Comparison of ENCODE assay signal across 8 mouse cellular contexts in genomic region chr2:69205791-69206351, GRCm38 (mm10). TPM values are rescaled to one million over a fixed set of nuclear protein-coding genes. Genes with fewer than 3 reads are reported as not detected.
DNase-seq lines count a peak whose midpoint lies in the region; ATAC-seq and TF ChIP-seq lines count a peak whose summit lies in the region.

TSS of gene Spc25 (minus strand) at chr2:69206194.

- H3K9me3 ChIP-seq in hindbrain, embryonic 10.5 days = no peaks in the 10 kb centered on the region
- no peaks in the 10 kb centered on the region for H3K9me3 ChIP-seq in lung, postnatal 0 days (ENCODE audit: low read length)

- 1% methylated on average over 46 of the region's 46 CpGs for WGBS in hindbrain, embryonic 10.5 days
- 1% methylated on average over 45 of the region's 46 CpGs for WGBS in lung, postnatal 0 days

- peak within 1 kb of the TSS; percentile 97 for H3K27ac ChIP-seq in hindbrain, embryonic 10.5 days
- H3K27ac ChIP-seq in lung, postnatal 0 days (ENCODE audit: low read length) = no peak within 1 kb of the TSS

- peaks cover 13% of the 10 kb centered on the region for H3K4me1 ChIP-seq in hindbrain, embryonic 10.5 days (replicated peaks)
- H3K4me1 ChIP-seq in lung, postnatal 0 days (ENCODE audit: insufficient read depth, low read depth, low read length) = 0 out of 2 replicates have a peak, but pooled peaks cover 3% of the 10 kb centered on the region

- no peaks in the 10 kb centered on the region for H3K27me3 ChIP-seq in hindbrain, embryonic 10.5 days (ENCODE audit: insufficient read depth, poor library complexity, severe bottlenecking)
- no peaks in the 10 kb centered on the region for H3K27me3 ChIP-seq in lung, postnatal 0 days (replicated peaks; ENCODE audit: insufficient read depth, low read length)

- H3K4me3 ChIP-seq in hindbrain, embryonic 10.5 days = peak within 1 kb of the TSS; percentile 90
- peak within 1 kb of the TSS; percentile 81 for H3K4me3 ChIP-seq in lung, postnatal 0 days (ENCODE audit: low read depth, low read length)

- peak; percentile 95 for DNase-seq in MN1 (ENCODE audit: low spot score)
- DNase-seq in cerebellum, adult 9-10 months = peak; percentile 91
- peak; percentile 92 for DNase-seq in hindbrain, embryonic 10.5 days (ENCODE audit: low spot score)
- DNase-seq in layer of hippocampus, adult 9-11 months = peak; percentile 93
- peak; percentile 99 for DNase-seq in lung, postnatal 0 days (ENCODE audit: low spot score)
- peak; percentile 72 for DNase-seq in ovary, postnatal 14 days (ENCODE audit: low spot score)
- peak; percentile 91 for DNase-seq in thymus, postnatal 14 days

- peaks cover 28% of the 10 kb centered on the region for H3K36me3 ChIP-seq in hindbrain, embryonic 10.5 days
- H3K36me3 ChIP-seq in lung, postnatal 0 days (ENCODE audit: insufficient read depth, low read length) = no peaks in the 10 kb centered on the region

- peak within 1 kb of the TSS; percentile 95 for H3K4me2 ChIP-seq in lung, postnatal 0 days (replicated peaks; ENCODE audit: low read depth, low read length)

- H3K9ac ChIP-seq in lung, postnatal 0 days (replicated peaks; ENCODE audit: low read depth) = peak within 1 kb of the TSS; percentile 55

- TF ChIP-seq CTCF in lung, postnatal 0 days (IDR thresholded peaks at IDR 0.05) = no peak; the same call in 1 of the 2 replicates

- ATAC-seq in frontal cortex, adult (ENCODE audit: low TSS enrichment) = peak; percentile 100
- ATAC-seq in lung, postnatal 0 days = peak; percentile 100

- no peak for TF ChIP-seq EP300 in lung, postnatal 0 days (IDR thresholded peaks at IDR 0.05)

RNA-seq across cellular contexts. Expression of gene Spc25, which starts in this region (rescaled TPM):
- 223 and 229 TPM in 2 replicates for polyA plus RNA-seq in hindbrain, embryonic 10.5 days (2016; fragmentation: Nextera tagmentation; extraction: Ambion mirVana)
- 11.1 and 15.5 TPM in 2 replicates for polyA plus RNA-seq in lung, postnatal 0 days (2015; fragmentation: Nextera tagmentation; extraction: Ambion mirVana)

Comparison
In these comparisons a context has a peak if more than half of its experiments do, and no peak if none do; other contexts are left out.
1. RNA of gene Spc25 (polyA plus RNA-seq): 223 to 229 TPM in hindbrain, embryonic 10.5 days; 11.1 to 15.5 TPM in lung, postnatal 0 days; every median in the first group is over 10 times any median in the second.
2. Peak in every context shown above with its lines, with median percentiles within 50 percentile points of each other: DNase-seq.